Mouse (Mus musculus) midbrain, embryonic 14.5 days (tissue): ENCODE results near the gene 4930539E08Rik. TPM values are rescaled to one million over a fixed set of nuclear protein-coding genes. Genes with fewer than 3 reads are reported as not detected.
A peak's percentile ranks its signal among the peaks of the same experiment; 100 is the strongest.

Experiments
- ATAC-seq: fragments of 200-750 bp; cut with Nextera tagmentation; 2 replicates; pipeline ENCODE4 v1.8.0; 2017; ENCODE audit warnings: moderate number of reproducible peaks, moderate library complexity; ENCODE audit not compliant: low FRiP score, low TSS enrichment
- DNase-seq: peaks from one replicate; pipeline ENCODE4 v3.0.0-alpha.2; 2015
- H3K27ac ChIP-seq: fragments of 300-500 bp; sonication (generic); replicated peaks from 2 replicates; pipeline ENCODE4 v1.5.1; 2014; ENCODE audit warnings: mild to moderate bottlenecking, low read depth, low read length, moderate library complexity
- H3K27me3 ChIP-seq: fragments of 300-500 bp; sonication (generic); 2 replicates; pipeline ENCODE4 v1.6.1; 2014; ENCODE audit warnings: low read length, control low read depth, mixed read lengths; ENCODE audit not compliant: control insufficient read depth, insufficient read depth
- H3K36me3 ChIP-seq: fragments of 300-500 bp; sonication (generic); 2 replicates; pipeline ENCODE4 v1.6.1; 2014; ENCODE audit warnings: low read length, control low read depth; ENCODE audit not compliant: control insufficient read depth, insufficient read depth
- H3K4me1 ChIP-seq: fragments of 300-500 bp; sonication (generic); 2 replicates; pipeline ENCODE4 v1.6.1; 2014; ENCODE audit warnings: mild to moderate bottlenecking, antibody characterized with exemption, low read length, control low read depth; ENCODE audit not compliant: control insufficient read depth, insufficient read depth
- H3K4me2 ChIP-seq: fragments of 300-500 bp; sonication (generic); 2 replicates; pipeline ENCODE4 v1.6.1; 2014; ENCODE audit warnings: mild to moderate bottlenecking, low read length, moderate library complexity
- H3K4me3 ChIP-seq: fragments of 300-500 bp; sonication (generic); replicated peaks from 2 replicates; pipeline ENCODE4 v1.5.1; 2014; ENCODE audit warnings: low read depth, low read length
- H3K9ac ChIP-seq: fragments of 300-500 bp; sonication (generic); replicated peaks from 2 replicates; pipeline ENCODE4 v1.6.1; 2014; ENCODE audit warnings: mild to moderate bottlenecking, low read length, moderate library complexity
- H3K9me3 ChIP-seq: fragments of 300-500 bp; sonication (generic); 2 replicates; pipeline ENCODE4 v1.6.1; 2016; ENCODE audit warnings: low read length, control low read depth, mixed read lengths; ENCODE audit not compliant: control insufficient read depth
- WGBS: fragments of 180-500 bp; shearing (Covaris S2); extraction: QIAGEN DNeasy Blood & Tissue Kit; methylation state at CpG from one replicate; pipeline ENCODE4 v1.1.7; 2014; 5-methylcytosine and 5-hydroxymethylcytosine counted together
- polyA plus RNA-seq: library from polyadenylated mRNA; unstranded; fragments of >200 nt; fragmentation: Nextera tagmentation; extraction: Ambion mirVana; gene quantifications from 2 replicates; pipeline ENCODE4 v1.2.1, GENCODE M21; 2014

4930539E08Rik gene
- polyA plus RNA-seq, 1 experiment from 2014 or later = 1.2 TPM

DNA sequence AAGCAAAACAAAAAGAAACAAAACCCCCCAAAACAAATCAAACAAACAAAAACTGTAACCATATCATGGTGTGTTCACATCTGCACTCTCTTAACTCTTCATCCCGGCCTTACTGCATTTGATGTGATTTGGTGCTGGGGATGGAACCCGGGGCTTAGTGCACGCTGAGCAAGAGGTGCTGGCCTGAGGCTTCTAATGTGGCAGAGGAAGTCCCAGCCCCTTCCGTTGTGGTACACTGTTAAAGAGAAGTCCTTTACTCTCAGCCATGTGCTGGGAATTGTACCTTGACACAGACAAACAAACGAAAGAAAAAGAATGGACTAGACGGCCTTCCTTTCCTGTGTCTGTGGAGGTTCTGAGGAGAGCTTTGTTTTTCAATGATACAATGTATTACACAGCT, 7.0 kb upstream of the 4930539E08Rik start:
- H3K9me3 ChIP-seq = no peaks in the 10 kb centered on the region
- no peak overlapping the region for H3K4me3 ChIP-seq
- 76% methylated on average over 6 of the region's 6 CpGs for WGBS
- H3K4me2 ChIP-seq = no peak overlapping the region
- no peaks in the 10 kb centered on the region for H3K4me1 ChIP-seq
- no peak overlapping the region for H3K27ac ChIP-seq
- no peak for ATAC-seq
- no peaks in the 10 kb centered on the region for H3K36me3 ChIP-seq
- DNase-seq = no peak
- H3K27me3 ChIP-seq = no peaks in the 10 kb centered on the region
- H3K9ac ChIP-seq = no peak overlapping the region

DNA sequence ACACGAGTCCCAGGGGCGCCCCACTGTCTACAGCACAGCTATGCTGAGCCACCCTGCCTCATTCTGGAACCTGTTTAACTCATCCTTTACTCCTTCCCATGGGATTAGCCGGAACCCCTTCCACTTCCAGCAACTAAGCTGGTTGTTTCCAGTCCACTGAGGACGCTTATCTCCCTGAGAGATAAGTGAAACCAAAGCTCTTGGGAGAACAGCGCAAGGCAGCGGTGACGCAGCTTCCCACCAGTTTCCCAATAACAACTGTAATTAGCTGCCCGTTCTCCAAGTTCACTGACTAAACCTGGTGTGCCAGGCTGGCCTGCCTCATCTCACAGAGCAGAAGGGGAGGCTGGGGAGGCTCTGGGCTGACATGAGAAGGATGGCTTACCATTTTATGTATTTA, 6.0 kb upstream of the 4930539E08Rik start:
- ATAC-seq = no peak

DNA sequence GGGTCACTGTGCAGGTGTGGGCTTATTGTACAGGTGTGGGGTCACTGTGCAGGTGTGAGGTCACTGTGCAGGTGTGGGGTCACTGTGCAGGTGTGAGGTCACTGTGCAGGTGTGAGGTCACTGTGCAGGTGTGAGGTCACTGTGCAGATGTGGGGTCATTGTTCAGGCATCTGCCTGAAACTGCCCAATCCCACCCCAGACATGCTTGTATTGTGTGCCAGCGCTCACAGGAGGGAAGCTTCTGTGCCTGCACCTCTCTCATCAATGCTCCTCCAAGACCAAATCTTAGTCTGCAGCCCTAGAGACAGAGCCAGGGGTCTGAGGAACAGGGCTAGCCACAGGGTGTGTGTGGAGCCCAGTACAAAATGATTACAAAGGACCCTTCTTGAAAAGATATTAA, 1.4 kb upstream of the 4930539E08Rik start:
- 96% methylated on average over 1 of the region's 1 CpGs for WGBS
- H3K4me1 ChIP-seq = no peaks in the 10 kb centered on the region
- no peak for ATAC-seq

More for the DNA sequence above, 6.0 kb upstream of the 4930539E08Rik start:
- DNase-seq = no peak
- Histone ChIP-seq H3K4me2 (no peak overlapping the region), H3K27me3 (no peaks in the 10 kb centered on the region), H3K4me3 (no peak overlapping the region), H3K4me1 (no peaks in the 10 kb centered on the region), H3K27ac (no peak overlapping the region), H3K36me3 (no peaks in the 10 kb centered on the region), H3K9ac (no peak overlapping the region), H3K9me3 (no peaks in the 10 kb centered on the region)
- 76% methylated on average over 8 of the region's 8 CpGs for WGBS

DNA sequence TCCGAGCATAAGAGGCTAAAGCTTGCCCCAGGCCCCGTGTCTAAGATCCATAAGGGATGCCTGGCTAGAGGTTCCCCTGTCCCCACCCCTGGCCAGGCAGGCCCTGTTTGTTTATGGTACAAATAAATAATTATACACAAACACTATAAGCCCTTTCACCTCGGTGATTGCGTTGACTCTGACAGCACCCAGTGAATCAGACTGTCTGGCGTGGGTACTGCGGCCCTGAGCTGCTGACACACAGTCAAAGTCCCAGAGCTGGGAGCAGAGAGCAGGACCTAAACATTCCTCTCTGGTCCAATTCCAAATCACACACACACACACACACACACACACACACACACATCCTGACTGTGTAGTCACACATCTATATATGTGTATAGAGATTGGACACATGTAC, 1.2 kb downstream of the 4930539E08Rik start:
- Histone ChIP-seq H3K4me2 (no peak overlapping the region), H3K27me3 (peaks cover 8% of the 10 kb centered on the region; the same call in 1 of the 2 replicates), H3K9me3 (no peaks in the 10 kb centered on the region), H3K4me3 (no peak overlapping the region), H3K27ac (no peak overlapping the region), H3K9ac (no peak overlapping the region), H3K36me3 (no peaks in the 10 kb centered on the region), H3K4me1 (no peaks in the 10 kb centered on the region)
- no peak for DNase-seq
- WGBS = 89% methylated on average over 6 of the region's 6 CpGs
- ATAC-seq = no peak

More for the DNA sequence above, 1.4 kb upstream of the 4930539E08Rik start:
- Histone ChIP-seq H3K4me2 (no peak overlapping the region), H3K27me3 (no peaks in the 10 kb centered on the region), H3K27ac (no peak overlapping the region), H3K9ac (no peak overlapping the region), H3K4me3 (no peak overlapping the region), H3K9me3 (no peaks in the 10 kb centered on the region), H3K36me3 (no peaks in the 10 kb centered on the region)
- DNase-seq = no peak

DNA sequence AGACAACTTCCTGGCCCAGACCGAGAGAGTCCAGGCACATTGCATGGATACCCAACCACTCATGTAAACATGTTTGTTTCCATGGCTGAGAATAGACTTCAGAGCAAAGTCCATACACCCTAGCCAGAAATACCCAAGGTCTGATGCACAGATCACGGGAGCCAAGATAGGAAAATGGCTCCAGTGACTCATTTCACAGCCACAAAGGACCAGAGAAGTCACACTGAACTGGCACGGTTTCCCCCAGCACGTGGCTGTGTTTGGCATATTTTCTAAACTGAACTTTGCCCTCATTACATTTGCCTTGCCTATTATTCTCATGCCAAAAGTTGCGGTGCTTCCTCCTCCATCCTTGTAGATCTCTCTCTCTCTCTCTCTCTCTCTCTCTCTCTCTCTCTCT, 1.9 kb downstream of the 4930539E08Rik start:
- H3K27me3 ChIP-seq = peaks cover 8% of the 10 kb centered on the region; the same call in 1 of the 2 replicates
- DNase-seq = no peak
- H3K4me3 ChIP-seq = no peak overlapping the region
- H3K4me1 ChIP-seq = no peaks in the 10 kb centered on the region
- ATAC-seq = no peak
- no peak overlapping the region for H3K4me2 ChIP-seq
- WGBS = 85% methylated on average over 5 of the region's 5 CpGs
- no peaks in the 10 kb centered on the region for H3K36me3 ChIP-seq
- H3K9ac ChIP-seq = no peak overlapping the region
- H3K27ac ChIP-seq = no peak overlapping the region
- no peaks in the 10 kb centered on the region for H3K9me3 ChIP-seq

DNA sequence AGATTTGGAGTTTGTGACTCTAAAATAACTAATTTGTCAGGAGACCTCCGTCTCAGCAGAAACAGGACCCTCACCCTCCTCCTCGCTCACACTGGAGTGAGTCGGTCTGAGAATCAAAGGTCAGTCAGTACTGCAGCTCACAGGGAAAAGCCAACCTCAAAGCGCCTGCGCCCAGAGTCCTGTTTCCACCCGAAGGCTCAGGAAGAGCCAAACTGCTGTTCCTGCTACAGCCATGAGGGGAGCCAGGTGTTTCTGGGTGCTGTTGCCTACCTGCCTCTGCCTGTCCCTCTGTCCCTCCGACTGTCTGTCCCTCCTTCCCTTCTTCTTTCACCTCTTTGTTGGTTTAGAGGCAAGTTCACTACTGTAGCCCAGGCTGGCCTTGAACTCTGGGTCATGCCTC, 5.0 kb downstream of the 4930539E08Rik start:
- Histone ChIP-seq H3K4me3 (no peak overlapping the region), H3K4me1 (peaks cover 5% of the 10 kb centered on the region), H3K27ac (no peak overlapping the region), H3K36me3 (no peaks in the 10 kb centered on the region), H3K4me2 (no peak overlapping the region), H3K9me3 (no peaks in the 10 kb centered on the region), H3K9ac (no peak overlapping the region), H3K27me3 (peaks cover 8% of the 10 kb centered on the region; the same call in 1 of the 2 replicates)
- ATAC-seq (no peak), DNase-seq (no peak)
- 25% methylated on average over 7 of the region's 7 CpGs for WGBS

DNA sequence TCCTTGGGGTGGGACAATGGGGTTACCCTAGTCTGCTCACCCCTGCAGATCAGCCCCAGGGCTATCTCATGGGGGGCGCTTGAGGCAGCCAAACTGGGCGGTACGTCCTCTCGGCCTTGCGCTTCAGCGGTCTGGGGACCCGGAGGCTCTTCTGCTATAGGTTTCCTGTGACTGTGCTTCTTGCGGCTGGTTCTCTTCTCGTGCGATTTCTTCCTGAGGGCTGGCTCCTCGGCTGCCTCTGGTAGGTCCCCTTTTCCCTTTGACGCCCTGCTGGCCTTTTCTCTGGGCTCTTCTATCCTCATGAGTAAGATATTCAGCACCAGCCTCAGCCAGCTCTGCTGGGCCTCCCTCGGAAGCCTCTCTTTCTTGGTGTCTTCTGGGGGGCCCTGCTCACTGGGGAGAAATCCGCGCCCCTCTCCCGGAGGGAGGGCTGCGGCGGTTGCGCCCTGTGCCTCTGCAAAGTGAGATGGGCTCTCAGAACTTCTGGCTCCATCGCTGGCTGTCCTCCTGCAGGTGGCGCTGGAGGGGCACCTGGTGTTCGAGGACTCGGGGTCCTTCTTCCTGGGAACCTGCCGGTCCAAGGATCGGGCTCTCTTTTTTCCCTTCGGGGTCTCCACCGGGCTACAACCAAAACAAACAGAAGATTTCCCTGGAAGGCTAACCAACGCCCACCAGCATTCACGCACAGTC, 5.7 kb downstream of the 4930539E08Rik start:
- H3K4me1 ChIP-seq = peaks cover 12% of the 10 kb centered on the region
- H3K27ac ChIP-seq = no peak overlapping the region
- peaks cover 8% of the 10 kb centered on the region; the same call in 1 of the 2 replicates for H3K27me3 ChIP-seq
- H3K9me3 ChIP-seq = no peaks in the 10 kb centered on the region
- no peaks in the 10 kb centered on the region for H3K36me3 ChIP-seq
- no peak for ATAC-seq
- no peak overlapping the region; the same call in 1 of the 2 replicates for H3K4me3 ChIP-seq
- H3K9ac ChIP-seq = no peak overlapping the region
- DNase-seq = peak; percentile 72
- 12% methylated on average over 29 of the region's 29 CpGs for WGBS
- peak overlapping the region; percentile 33 for H3K4me2 ChIP-seq

DNA sequence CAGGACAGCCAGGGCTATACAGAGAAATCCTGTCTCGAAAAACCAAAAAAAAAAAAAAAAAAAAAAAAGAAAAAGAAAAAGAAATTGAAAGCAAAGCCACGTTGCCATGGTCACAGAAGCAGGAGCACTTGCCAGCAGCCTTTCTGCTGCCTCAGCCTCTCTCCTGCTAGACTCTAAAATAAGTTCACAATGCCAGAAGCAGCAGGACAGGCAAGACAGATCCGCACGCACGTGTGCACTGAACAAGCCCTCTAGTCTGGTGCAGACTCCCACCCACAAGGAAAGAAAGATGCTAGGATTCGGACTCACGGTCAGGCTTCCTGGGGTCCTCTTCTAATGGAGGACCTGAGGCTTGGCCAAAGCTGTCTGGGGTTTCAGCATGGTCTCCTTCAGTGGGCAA, 7.2 kb downstream of the 4930539E08Rik start:
- ATAC-seq = no peak
- H3K4me1 ChIP-seq = peaks cover 16% of the 10 kb centered on the region
- no peak overlapping the region for H3K27ac ChIP-seq
- H3K9me3 ChIP-seq = no peaks in the 10 kb centered on the region
- H3K4me2 ChIP-seq = no peak overlapping the region
- 65% methylated on average over 7 of the region's 7 CpGs for WGBS
- H3K27me3 ChIP-seq = peaks cover 8% of the 10 kb centered on the region; the same call in 1 of the 2 replicates
- no peak overlapping the region for H3K4me3 ChIP-seq
- DNase-seq = peak; percentile 48
- no peak overlapping the region for H3K9ac ChIP-seq
- no peaks in the 10 kb centered on the region for H3K36me3 ChIP-seq

DNA sequence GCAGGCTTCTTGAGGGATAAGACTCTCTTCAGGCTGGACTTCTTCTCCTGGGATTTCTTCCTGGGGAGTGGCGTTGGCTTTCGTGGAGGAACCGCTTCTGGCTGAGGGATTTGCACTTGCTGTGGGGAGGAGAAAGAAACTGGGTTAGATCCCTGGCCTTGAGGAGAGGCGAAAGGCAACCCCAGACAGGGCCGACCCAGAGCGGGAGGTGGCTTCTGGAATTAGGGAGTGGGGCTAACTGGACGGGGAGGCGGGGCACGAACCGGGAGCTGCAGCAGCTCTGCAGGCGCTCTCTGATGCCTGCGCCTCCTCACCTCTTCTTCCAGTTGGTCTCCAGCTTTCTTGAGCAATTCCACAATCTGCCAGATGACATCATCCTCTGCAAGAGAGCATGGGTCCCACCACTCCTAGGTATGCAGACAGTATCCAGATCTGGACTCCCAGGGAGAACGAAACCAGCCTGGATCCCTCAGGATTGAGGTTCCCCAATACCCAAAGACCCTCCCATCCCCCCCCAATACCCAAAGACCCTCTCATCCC, 9.7 kb downstream of the 4930539E08Rik start:
- H3K4me3 ChIP-seq = no peak overlapping the region
- no peak for ATAC-seq

More for the DNA sequence above, 9.7 kb downstream of the 4930539E08Rik start:
- Histone ChIP-seq H3K36me3 (no peaks in the 10 kb centered on the region), H3K9me3 (no peaks in the 10 kb centered on the region), H3K27ac (peak overlapping the region; percentile 86), H3K27me3 (peaks cover 8% of the 10 kb centered on the region; the same call in 1 of the 2 replicates), H3K9ac (peak overlapping the region; percentile 6; the same call in 1 of the 2 replicates), H3K4me1 (peaks cover 16% of the 10 kb centered on the region), H3K4me2 (peak overlapping the region; percentile 28)
- peak; percentile 27 for DNase-seq
- 52% methylated on average over 13 of the region's 13 CpGs for WGBS
